Mouse (Mus musculus): ENCODE measurements around the gene Sugct. TPM values are rescaled to one million over a fixed set of nuclear protein-coding genes. Genes with fewer than 3 reads are reported as not detected.

Sugct gene
- total RNA-seq, 1 experiment = 0.80 TPM

- Histone ChIP-seq H3K4me3 (ENCODE audit: insufficient read depth in 1 of 2, low read depth in 1 of 2, low read length in 2 of 2, poor library complexity in 1 of 2, severe bottlenecking in 1 of 2) (no peak overlapping the region), H3K27ac (ENCODE audit: insufficient read depth, low read depth, low read length, poor library complexity, severe bottlenecking) (no peak overlapping the region), H3K9me3 (ENCODE audit: control insufficient read depth, insufficient read depth, low read depth, low read length) (no peaks in the 10 kb centered on the region), H3K4me1 (ENCODE audit: control insufficient read depth in 2 of 2, insufficient read depth in 2 of 2, low read length in 2 of 2, poor library complexity in 1 of 2) (no peaks in the 10 kb centered on the region), H3K9ac (ENCODE audit: insufficient read depth, low read depth, low read length, poor library complexity, severe bottlenecking) (no peak overlapping the region), H3K36me3 (ENCODE audit: control insufficient read depth, insufficient read depth, low read length, poor library complexity, severe bottlenecking) (no peaks in the 10 kb centered on the region)
- TF ChIP-seq ZC3H11A (IDR thresholded peaks at IDR 0.05; ENCODE audit: borderline replicate concordance, low read depth, low read length) (peak; percentile 36; the same call in 1 of the 2 replicates), MAFK (IDR thresholded peaks at IDR 0.05; ENCODE audit: insufficient read depth, low read depth, low read length) (no peak)
- peak; percentile 45 for DNase-seq (ENCODE audit: low read depth, low spot score)
- in situ Hi-C loops (cut with MboI; ENCODE audit: low sequenced_read_pairs in 2 of 2, unreplicated experiment in 2 of 2) = no loop called here
Observed at GRCm38 (mm10) chr13:16921305-16921704, 774.0 kb downstream of the Sugct start.

- H3K4me1 ChIP-seq (ENCODE audit: control insufficient read depth in 2 of 2, insufficient read depth in 2 of 2, low read length in 2 of 2, poor library complexity in 1 of 2) = no peaks in the 10 kb centered on the region
- H3K9ac ChIP-seq (ENCODE audit: insufficient read depth, low read depth, low read length, poor library complexity, severe bottlenecking) = no peak overlapping the region
- no peaks in the 10 kb centered on the region for H3K36me3 ChIP-seq (ENCODE audit: control insufficient read depth, insufficient read depth, low read length, poor library complexity, severe bottlenecking)
- H3K27ac ChIP-seq (ENCODE audit: insufficient read depth, low read depth, low read length, poor library complexity, severe bottlenecking) = no peak overlapping the region
- TF ChIP-seq CHD2 (IDR thresholded peaks at IDR 0.05; ENCODE audit: low read depth, low read length) = no peak
- TF ChIP-seq HCFC1 (IDR thresholded peaks at IDR 0.05; ENCODE audit: borderline replicate concordance, insufficient read depth, low read length) = no peak
- no peak for TF ChIP-seq MAFK (IDR thresholded peaks at IDR 0.05; ENCODE audit: insufficient read depth, low read depth, low read length)
- no peak for TF ChIP-seq ZNF384 (IDR thresholded peaks at IDR 0.05; ENCODE audit: low read depth, low read length)
- TF ChIP-seq ZC3H11A (IDR thresholded peaks at IDR 0.05; ENCODE audit: borderline replicate concordance, low read depth, low read length) = no peak
- no peak overlapping the region for H3K4me3 ChIP-seq (ENCODE audit: insufficient read depth in 1 of 2, low read depth in 1 of 2, low read length in 2 of 2, poor library complexity in 1 of 2, severe bottlenecking in 1 of 2)
- in situ Hi-C loops (cut with MboI; ENCODE audit: low sequenced_read_pairs in 2 of 2, unreplicated experiment in 2 of 2) = no loop called here
- DNase-seq (ENCODE audit: low read depth, low spot score) = no peak
- no peaks in the 10 kb centered on the region for H3K9me3 ChIP-seq (ENCODE audit: control insufficient read depth, insufficient read depth, low read depth, low read length)
Observed at GRCm38 (mm10) chr13:16915697-16916096, 779.7 kb downstream of the Sugct start.

- Histone ChIP-seq H3K36me3 (ENCODE audit: control insufficient read depth, insufficient read depth, low read length, poor library complexity, severe bottlenecking) (no peaks in the 10 kb centered on the region), H3K27ac (ENCODE audit: insufficient read depth, low read depth, low read length, poor library complexity, severe bottlenecking) (no peak overlapping the region), H3K9me3 (ENCODE audit: control insufficient read depth, insufficient read depth, low read depth, low read length) (no peaks in the 10 kb centered on the region), H3K4me3 (ENCODE audit: insufficient read depth in 1 of 2, low read depth in 1 of 2, low read length in 2 of 2, poor library complexity in 1 of 2, severe bottlenecking in 1 of 2) (no peak overlapping the region), H3K9ac (ENCODE audit: insufficient read depth, low read depth, low read length, poor library complexity, severe bottlenecking) (no peak overlapping the region), H3K4me1 (ENCODE audit: control insufficient read depth in 2 of 2, insufficient read depth in 2 of 2, low read length in 2 of 2, poor library complexity in 1 of 2) (no peaks in the 10 kb centered on the region)
- TF ChIP-seq HCFC1 (IDR thresholded peaks at IDR 0.05; ENCODE audit: borderline replicate concordance, insufficient read depth, low read length) (no peak), ZNF384 (IDR thresholded peaks at IDR 0.05; ENCODE audit: low read depth, low read length) (no peak), CHD2 (IDR thresholded peaks at IDR 0.05; ENCODE audit: low read depth, low read length) (no peak), ZC3H11A (IDR thresholded peaks at IDR 0.05; ENCODE audit: borderline replicate concordance, low read depth, low read length) (no peak), MAFK (IDR thresholded peaks at IDR 0.05; ENCODE audit: insufficient read depth, low read depth, low read length) (no peak)
- DNase-seq (ENCODE audit: low read depth, low spot score) = no peak
- in situ Hi-C loops (cut with MboI; ENCODE audit: low sequenced_read_pairs in 2 of 2, unreplicated experiment in 2 of 2) = no loop called here
Observed at GRCm38 (mm10) chr13:16912214-16912613, 783.1 kb downstream of the Sugct start.

- Histone ChIP-seq H3K4me1 (ENCODE audit: control insufficient read depth in 2 of 2, insufficient read depth in 2 of 2, low read length in 2 of 2, poor library complexity in 1 of 2) (no peaks in the 10 kb centered on the region), H3K36me3 (ENCODE audit: control insufficient read depth, insufficient read depth, low read length, poor library complexity, severe bottlenecking) (no peaks in the 10 kb centered on the region), H3K4me3 (ENCODE audit: insufficient read depth in 1 of 2, low read depth in 1 of 2, low read length in 2 of 2, poor library complexity in 1 of 2, severe bottlenecking in 1 of 2) (no peak overlapping the region), H3K9ac (ENCODE audit: insufficient read depth, low read depth, low read length, poor library complexity, severe bottlenecking) (no peak overlapping the region), H3K9me3 (ENCODE audit: control insufficient read depth, insufficient read depth, low read depth, low read length) (no peaks in the 10 kb centered on the region), H3K27ac (ENCODE audit: insufficient read depth, low read depth, low read length, poor library complexity, severe bottlenecking) (no peak overlapping the region)
- no peak for TF ChIP-seq HCFC1 (IDR thresholded peaks at IDR 0.05; ENCODE audit: borderline replicate concordance, insufficient read depth, low read length)
- TF ChIP-seq ZNF384 (IDR thresholded peaks at IDR 0.05; ENCODE audit: low read depth, low read length) = no peak
- in situ Hi-C loops (cut with MboI; ENCODE audit: low sequenced_read_pairs in 2 of 2, unreplicated experiment in 2 of 2) = no loop called here
- DNase-seq (ENCODE audit: low read depth, low spot score) = no peak
Observed at GRCm38 (mm10) chr13:16906974-16907373, 788.4 kb downstream of the Sugct start.

- H3K27ac ChIP-seq (ENCODE audit: insufficient read depth, low read depth, low read length, poor library complexity, severe bottlenecking) = no peak overlapping the region
- in situ Hi-C loops (cut with MboI; ENCODE audit: low sequenced_read_pairs in 2 of 2, unreplicated experiment in 2 of 2) = no loop called here
- no peak overlapping the region for H3K9ac ChIP-seq (ENCODE audit: insufficient read depth, low read depth, low read length, poor library complexity, severe bottlenecking)
- no peak for DNase-seq (ENCODE audit: low read depth, low spot score)
- H3K9me3 ChIP-seq (ENCODE audit: control insufficient read depth, insufficient read depth, low read depth, low read length) = no peaks in the 10 kb centered on the region
- no peaks in the 10 kb centered on the region for H3K36me3 ChIP-seq (ENCODE audit: control insufficient read depth, insufficient read depth, low read length, poor library complexity, severe bottlenecking)
- H3K4me1 ChIP-seq (ENCODE audit: control insufficient read depth in 2 of 2, insufficient read depth in 2 of 2, low read length in 2 of 2, poor library complexity in 1 of 2) = no peaks in the 10 kb centered on the region
- no peak for TF ChIP-seq MAFK (IDR thresholded peaks at IDR 0.05; ENCODE audit: insufficient read depth, low read depth, low read length)
- TF ChIP-seq CHD2 (IDR thresholded peaks at IDR 0.05; ENCODE audit: low read depth, low read length) = no peak
- no peak for TF ChIP-seq HCFC1 (IDR thresholded peaks at IDR 0.05; ENCODE audit: borderline replicate concordance, insufficient read depth, low read length)
- TF ChIP-seq ZC3H11A (IDR thresholded peaks at IDR 0.05; ENCODE audit: borderline replicate concordance, low read depth, low read length) = no peak
- no peak for TF ChIP-seq ZNF384 (IDR thresholded peaks at IDR 0.05; ENCODE audit: low read depth, low read length)
- H3K4me3 ChIP-seq (ENCODE audit: insufficient read depth in 1 of 2, low read depth in 1 of 2, low read length in 2 of 2, poor library complexity in 1 of 2, severe bottlenecking in 1 of 2) = no peak overlapping the region
Observed at GRCm38 (mm10) chr13:16901424-16901823, 793.9 kb downstream of the Sugct start.
